Mouse (Mus musculus) megakaryocyte, embryonic 14.5 days (primary cell): ENCODE results near the gene Rras.

Experiments used
- FLI1 ChIP-seq: IDR thresholded peaks from 2 replicates; pipeline ENCODE4 v1.6.1; 2012; ENCODE audit warnings: low read length, inconsistent platforms, mixed read lengths
- GATA1 ChIP-seq: IDR thresholded peaks from 3 replicates; pipeline ENCODE4 v1.6.1; 2012; ENCODE audit warnings: mixed read lengths, low read length, inconsistent platforms, borderline replicate concordance

DNA sequence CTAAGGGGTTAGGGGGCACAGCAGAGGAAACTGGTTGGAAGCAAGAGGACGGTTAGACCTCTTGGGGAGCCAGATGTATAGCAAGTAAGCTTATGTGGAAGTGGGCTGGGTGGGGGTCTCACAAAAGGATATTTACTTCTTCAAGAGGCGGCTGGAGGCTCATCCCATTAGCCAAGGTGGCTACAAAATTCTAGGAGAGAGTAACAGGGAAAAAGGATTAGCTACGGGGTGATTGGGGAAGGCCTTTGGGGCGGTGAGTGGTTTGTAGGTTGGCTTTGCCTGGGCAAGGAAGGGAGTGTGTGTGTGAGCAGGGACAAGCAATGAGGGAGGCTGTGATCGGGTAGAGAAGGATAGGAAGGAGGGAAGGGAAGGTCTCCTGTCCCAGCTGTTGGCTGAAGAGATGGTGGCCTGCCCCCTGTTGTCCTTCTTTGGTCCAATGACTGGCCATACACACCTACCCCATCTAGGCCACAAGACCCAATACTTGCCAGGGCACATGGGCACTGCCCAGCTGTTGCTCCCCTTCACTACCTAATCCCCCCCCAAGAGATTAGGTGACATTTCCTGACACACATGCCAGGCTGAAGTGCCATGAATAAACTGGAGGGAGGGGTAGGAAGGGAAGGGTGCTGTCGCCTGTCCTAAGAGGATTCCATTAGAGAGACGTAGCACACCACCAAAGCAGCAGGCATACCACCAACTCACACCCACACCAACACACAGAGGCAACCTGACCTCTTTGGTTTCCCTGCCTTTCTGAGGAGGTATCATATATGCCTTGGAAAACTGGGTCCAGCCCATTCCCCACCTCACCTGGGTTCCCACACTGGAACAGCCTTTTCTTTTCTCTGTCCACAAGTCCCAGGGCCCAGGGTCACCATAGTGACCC is 33.6 kb upstream of the Rras start:
- TF ChIP-seq GATA1 (no peak), FLI1 (no peak)
